Mouse (Mus musculus) hindbrain, embryonic 13.5 days (tissue): ENCODE results near the gene Socs2. TPM values are rescaled to one million over a fixed set of nuclear protein-coding genes. Genes with fewer than 3 reads are reported as not detected.

ENCODE experiments used
- ATAC-seq: fragments of 200-750 bp; cut with Nextera tagmentation; 2 replicates; pipeline ENCODE4 v1.8.0; 2017; ENCODE audit warnings: moderate TSS enrichment; ENCODE audit not compliant: low FRiP score
- H3K27ac ChIP-seq: fragments of 300-500 bp; sonication (generic); 2 replicates; pipeline ENCODE4 v1.5.1; 2015; ENCODE audit warnings: inconsistent platforms, mild to moderate bottlenecking, moderate library complexity
- H3K27me3 ChIP-seq: fragments of 300-500 bp; sonication (generic); 2 replicates; pipeline ENCODE4 v1.6.1; 2015; ENCODE audit warnings: mild to moderate bottlenecking, inconsistent platforms
- H3K36me3 ChIP-seq: fragments of 300-500 bp; sonication (generic); 2 replicates; pipeline ENCODE4 v1.6.1; 2015; ENCODE audit warnings: mild to moderate bottlenecking, inconsistent platforms
- H3K4me1 ChIP-seq: fragments of 300-500 bp; sonication (generic); replicated peaks from 2 replicates; pipeline ENCODE4 v1.6.1; 2015; ENCODE audit warnings: inconsistent platforms
- H3K4me2 ChIP-seq: fragments of 300-500 bp; sonication (generic); 2 replicates; pipeline ENCODE4 v1.6.1; 2015; ENCODE audit warnings: inconsistent platforms, mild to moderate bottlenecking, moderate library complexity
- H3K4me3 ChIP-seq: fragments of 300-500 bp; sonication (generic); 2 replicates; pipeline ENCODE4 v1.5.1; 2015; ENCODE audit warnings: mild to moderate bottlenecking, inconsistent platforms
- H3K9ac ChIP-seq: fragments of 300-500 bp; sonication (generic); 2 replicates; pipeline ENCODE4 v1.6.1; 2015; ENCODE audit warnings: mild to moderate bottlenecking, inconsistent platforms
- H3K9me3 ChIP-seq: fragments of 300-500 bp; sonication (generic); 2 replicates; pipeline ENCODE4 v1.6.1; 2016; ENCODE audit warnings: inconsistent platforms
- WGBS: fragments of 180-500 bp; shearing (Covaris S2); methylation state at CpG from one replicate; pipeline ENCODE4 v1.1.7; 2015; 5-methylcytosine and 5-hydroxymethylcytosine counted together
- polyA plus RNA-seq: library from polyadenylated mRNA; unstranded; fragments of >200 nt; fragmentation: Nextera tagmentation; extraction: Ambion mirVana; gene quantifications from 2 replicates; pipeline ENCODE4 v1.2.1, GENCODE M21; 2015

Socs2 gene
- polyA plus RNA-seq = 118 and 138 TPM in 2 replicates

GRCm38 (mm10) chr10:95416685-95417495 is at the start of gene Socs2:
TSS of gene Socs2 (minus strand) at chr10:95417180.
- peak within 1 kb of the TSS; percentile 83 for H3K4me3 ChIP-seq
- H3K9ac ChIP-seq = peak within 1 kb of the TSS; percentile 94
- peak within 1 kb of the TSS; percentile 91 for H3K4me2 ChIP-seq
- WGBS = under 1% methylated on average over 60 of the region's 66 CpGs
- peak within 1 kb of the TSS; percentile 96 for H3K27ac ChIP-seq
- no peaks in the 10 kb centered on the region for H3K9me3 ChIP-seq
- H3K36me3 ChIP-seq = peaks cover 3% of the 10 kb centered on the region; the same call in 1 of the 2 replicates
- ATAC-seq = peak; percentile 88
- H3K4me1 ChIP-seq = peaks cover 21% of the 10 kb centered on the region
- H3K27me3 ChIP-seq = 0 out of 2 replicates have a peak, but pooled peaks cover 12% of the 10 kb centered on the region

GRCm38 (mm10) chr10:95465485-95465896 is 48.5 kb upstream of the Socs2 start:
- Histone ChIP-seq H3K27ac (no peak overlapping the region), H3K27me3 (no peaks in the 10 kb centered on the region), H3K9me3 (no peaks in the 10 kb centered on the region), H3K4me3 (no peak overlapping the region), H3K9ac (no peak overlapping the region), H3K36me3 (no peaks in the 10 kb centered on the region), H3K4me1 (no peaks in the 10 kb centered on the region; the same call in 1 of the 2 replicates), H3K4me2 (no peak overlapping the region)
- 56% methylated on average over 4 of the region's 4 CpGs for WGBS
- ATAC-seq = no peak

- H3K27ac ChIP-seq = no peak overlapping the region
- H3K4me1 ChIP-seq = no peaks in the 10 kb centered on the region; the same call in 1 of the 2 replicates
- H3K9me3 ChIP-seq = no peaks in the 10 kb centered on the region
- no peak overlapping the region for H3K4me2 ChIP-seq
- H3K9ac ChIP-seq = no peak overlapping the region
- no peak for ATAC-seq
- no peaks in the 10 kb centered on the region for H3K36me3 ChIP-seq
- H3K4me3 ChIP-seq = no peak overlapping the region
- WGBS = 54% methylated on average over 6 of the region's 6 CpGs
- no peaks in the 10 kb centered on the region for H3K27me3 ChIP-seq
Measured at GRCm38 (mm10) chr10:95464527-95464926, 47.5 kb upstream of the Socs2 start.

- Histone ChIP-seq H3K27ac (no peak overlapping the region), H3K36me3 (no peaks in the 10 kb centered on the region), H3K27me3 (no peaks in the 10 kb centered on the region), H3K9me3 (no peaks in the 10 kb centered on the region), H3K4me1 (no peaks in the 10 kb centered on the region; the same call in 1 of the 2 replicates), H3K4me2 (no peak overlapping the region), H3K4me3 (no peak overlapping the region), H3K9ac (no peak overlapping the region)
- ATAC-seq = no peak
- WGBS = 72% methylated on average over 1 of the region's 1 CpGs
Measured at GRCm38 (mm10) chr10:95462231-95462630, 45.3 kb upstream of the Socs2 start.

- H3K27ac ChIP-seq = no peak overlapping the region
- no peaks in the 10 kb centered on the region for H3K9me3 ChIP-seq
- no peaks in the 10 kb centered on the region; the same call in 1 of the 2 replicates for H3K4me1 ChIP-seq
- no peak overlapping the region for H3K4me2 ChIP-seq
- ATAC-seq = no peak
- H3K27me3 ChIP-seq = no peaks in the 10 kb centered on the region
- no peak overlapping the region for H3K4me3 ChIP-seq
- no peak overlapping the region for H3K9ac ChIP-seq
- 50% methylated on average over 4 of the region's 4 CpGs for WGBS
- H3K36me3 ChIP-seq = no peaks in the 10 kb centered on the region
Measured at GRCm38 (mm10) chr10:95461053-95461553, 44.1 kb upstream of the Socs2 start.

GRCm38 (mm10) chr10:95458050-95458806 is 41.2 kb upstream of the Socs2 start:
- 83% methylated on average over 9 of the region's 9 CpGs for WGBS
- Histone ChIP-seq H3K36me3 (no peaks in the 10 kb centered on the region), H3K9ac (no peak overlapping the region), H3K27me3 (no peaks in the 10 kb centered on the region), H3K9me3 (no peaks in the 10 kb centered on the region), H3K4me2 (no peak overlapping the region), H3K4me1 (no peaks in the 10 kb centered on the region), H3K27ac (no peak overlapping the region), H3K4me3 (no peak overlapping the region)
- no peak for ATAC-seq

GRCm38 (mm10) chr10:95457367-95458049 is 40.5 kb upstream of the Socs2 start:
- Histone ChIP-seq H3K9ac (no peak overlapping the region), H3K36me3 (no peaks in the 10 kb centered on the region), H3K4me1 (no peaks in the 10 kb centered on the region), H3K27ac (no peak overlapping the region), H3K4me2 (no peak overlapping the region), H3K4me3 (no peak overlapping the region), H3K9me3 (no peaks in the 10 kb centered on the region), H3K27me3 (no peaks in the 10 kb centered on the region)
- no peak for ATAC-seq
- WGBS = 89% methylated on average over 8 of the region's 8 CpGs

- Histone ChIP-seq H3K9me3 (no peaks in the 10 kb centered on the region), H3K4me3 (no peak overlapping the region), H3K27me3 (no peaks in the 10 kb centered on the region), H3K9ac (no peak overlapping the region), H3K4me2 (no peak overlapping the region), H3K4me1 (no peaks in the 10 kb centered on the region), H3K27ac (no peak overlapping the region), H3K36me3 (no peaks in the 10 kb centered on the region)
- WGBS = 63% methylated on average over 2 of the region's 2 CpGs
- no peak for ATAC-seq
Measured at GRCm38 (mm10) chr10:95456103-95456502, 39.1 kb upstream of the Socs2 start.

GRCm38 (mm10) chr10:95453282-95453681 is 36.3 kb upstream of the Socs2 start:
- Histone ChIP-seq H3K4me1 (no peaks in the 10 kb centered on the region), H3K4me2 (no peak overlapping the region), H3K9ac (no peak overlapping the region), H3K9me3 (no peaks in the 10 kb centered on the region), H3K27me3 (no peaks in the 10 kb centered on the region), H3K4me3 (no peak overlapping the region), H3K27ac (no peak overlapping the region), H3K36me3 (no peaks in the 10 kb centered on the region)
- ATAC-seq = no peak
- 87% methylated on average over 5 of the region's 5 CpGs for whole genome bisulfite sequencing

- WGBS = 89% methylated on average over 6 of the region's 6 CpGs
- ATAC-seq = no peak
- H3K9ac ChIP-seq = no peak overlapping the region
Measured at GRCm38 (mm10) chr10:95449033-95449432, 32.1 kb upstream of the Socs2 start.

GRCm38 (mm10) chr10:95447954-95448353 is 31.0 kb upstream of the Socs2 start:
- no peaks in the 10 kb centered on the region for H3K27me3 ChIP-seq
- 97% methylated on average over 16 of the region's 16 CpGs for WGBS
- no peak overlapping the region for H3K9ac ChIP-seq
- no peak overlapping the region for H3K4me2 ChIP-seq
- no peaks in the 10 kb centered on the region for H3K36me3 ChIP-seq
- no peaks in the 10 kb centered on the region for H3K4me1 ChIP-seq
- no peak overlapping the region for H3K27ac ChIP-seq
- no peaks in the 10 kb centered on the region for H3K9me3 ChIP-seq
- H3K4me3 ChIP-seq = no peak overlapping the region
- no peak for ATAC-seq

More at GRCm38 (mm10) chr10:95449033-95449432, 32.1 kb upstream of the Socs2 start:
- Histone ChIP-seq H3K4me2 (no peak overlapping the region), H3K4me3 (no peak overlapping the region), H3K4me1 (no peaks in the 10 kb centered on the region), H3K9me3 (no peaks in the 10 kb centered on the region), H3K27ac (no peak overlapping the region), H3K27me3 (no peaks in the 10 kb centered on the region), H3K36me3 (no peaks in the 10 kb centered on the region)
